Mouse (Mus musculus) erythroblast, embryonic 14.5 days (primary cell): ENCODE data around the gene Grk5.

Source experiments
- GATA1 ChIP-seq: IDR thresholded peaks from 2 replicates; pipeline ENCODE4 v1.6.1; 2012; ENCODE audit warnings: low read length, inconsistent platforms, mixed read lengths
- TAL1 ChIP-seq: IDR thresholded peaks from 3 replicates; pipeline ENCODE4 v1.6.1; 2012; ENCODE audit warnings: low read length, inconsistent platforms, mixed read lengths

GRCm38 (mm10) chr19:61110184-61110583 lies 220.6 kb downstream of the Grk5 start:
- TF ChIP-seq GATA1 (no peak), TAL1 (no peak)
